Mouse (Mus musculus) lung, adult 2 months (tissue): Measurements from ENCODE around the gene Greb1. TPM values are rescaled to one million over a fixed set of nuclear protein-coding genes. Genes with fewer than 3 reads are reported as not detected.

Experiments
- DNase-seq: peaks from one replicate; pipeline ENCODE4 v3.0.0; 2022
- H3K4me1 ChIP-seq: fragments of 200-500 bp; 2 replicates; pipeline ENCODE4 v1.6.1; 2011; ENCODE audit warnings: low read length; ENCODE audit not compliant: control insufficient read depth, insufficient read depth
- H3K4me3 ChIP-seq: fragments of 200-500 bp; replicated peaks from 2 replicates; pipeline ENCODE3; 2011; ENCODE audit warnings: low read depth, mild to moderate bottlenecking, control low read depth, low read length; ENCODE audit errors: extremely low read depth
- CTCF ChIP-seq: fragments of 200-500 bp; IDR thresholded peaks from 2 replicates; pipeline ENCODE4 v1.5.1; 2011; ENCODE audit warnings: mild to moderate bottlenecking, low read length, control low read depth; ENCODE audit not compliant: insufficient read depth
- POLR2A ChIP-seq: fragments of 200-500 bp; IDR thresholded peaks from 2 replicates; pipeline ENCODE4 v1.6.1; 2011; ENCODE audit warnings: low read depth, mild to moderate bottlenecking, control low read depth, low read length, borderline replicate concordance; ENCODE audit errors: extremely low read depth
- WGBS: fragments of 180-500 bp; shearing (Covaris S2); methylation state at CpG from one replicate; pipeline ENCODE4 v1.1.7; 2018; 5-methylcytosine and 5-hydroxymethylcytosine counted together
- polyA plus RNA-seq: library from polyadenylated mRNA; depleted of rRNA; stranded (reverse); fragments of >200 nt; gene quantifications from 2 replicates; pipeline ENCODE4 v1.2.3, GENCODE M21; 2012

Gene Greb1
- polyA plus RNA-seq, 1 experiment = 0.64 TPM

GRCm38 (mm10) chr12:16669176-16669575 lies 131.5 kb downstream of the Greb1 start:
- TF ChIP-seq POLR2A (no peak), CTCF (no peak)
- 73% methylated on average over 3 of the region's 3 CpGs for WGBS
- Histone ChIP-seq H3K4me1 (no peaks in the 10 kb centered on the region), H3K4me3 (no peak overlapping the region)
- no peak for DNase-seq

- DNase-seq = no peak
- no peak for TF ChIP-seq POLR2A
- TF ChIP-seq CTCF = no peak
- Histone ChIP-seq H3K4me1 (no peaks in the 10 kb centered on the region), H3K4me3 (no peak overlapping the region)
- 27% methylated on average over 2 of the region's 2 CpGs for WGBS
These were observed 135.7 kb downstream of the Greb1 start for GRCm38 (mm10) chr12:16665022-16665421.

GRCm38 (mm10) chr12:16662955-16663585 lies 137.6 kb downstream of the Greb1 start:
- WGBS = 56% methylated on average over 6 of the region's 6 CpGs

GRCm38 (mm10) chr12:16661936-16662335 lies 138.8 kb downstream of the Greb1 start:
- no peak for TF ChIP-seq POLR2A
- TF ChIP-seq CTCF = no peak
- 74% methylated on average over 2 of the region's 2 CpGs for WGBS
- no peaks in the 10 kb centered on the region for H3K4me1 ChIP-seq
- no peak overlapping the region for H3K4me3 ChIP-seq
- no peak for DNase-seq

More at GRCm38 (mm10) chr12:16662955-16663585, 137.6 kb downstream of the Greb1 start:
- DNase-seq = no peak
- H3K4me3 ChIP-seq = no peak overlapping the region
- H3K4me1 ChIP-seq = no peaks in the 10 kb centered on the region
- TF ChIP-seq POLR2A = no peak
- no peak for TF ChIP-seq CTCF

- Histone ChIP-seq H3K4me3 (no peak overlapping the region), H3K4me1 (no peaks in the 10 kb centered on the region)
- 66% methylated on average over 10 of the region's 10 CpGs for WGBS
- TF ChIP-seq POLR2A = no peak
- DNase-seq = no peak
These were observed 139.2 kb downstream of the Greb1 start for GRCm38 (mm10) chr12:16661459-16661858.

GRCm38 (mm10) chr12:16656906-16657875 lies 143.5 kb downstream of the Greb1 start:
- Histone ChIP-seq H3K4me3 (no peak overlapping the region), H3K4me1 (peaks cover 3% of the 10 kb centered on the region; the same call in 1 of the 2 replicates)
- TF ChIP-seq POLR2A = no peak
- no peak for TF ChIP-seq CTCF
- 67% methylated on average over 5 of the region's 5 CpGs for WGBS
- no peak for DNase-seq

GRCm38 (mm10) chr12:16655604-16656003 lies 145.1 kb downstream of the Greb1 start:
- Histone ChIP-seq H3K4me3 (no peak overlapping the region), H3K4me1 (peaks cover 3% of the 10 kb centered on the region; the same call in 1 of the 2 replicates)
- WGBS = 72% methylated on average over 4 of the region's 4 CpGs
- TF ChIP-seq POLR2A = no peak
- TF ChIP-seq CTCF = no peak
- no peak for DNase-seq

GRCm38 (mm10) chr12:16653332-16654093 lies 147.2 kb downstream of the Greb1 start, which contains the start of gene Ntsr2:
Gene Ntsr2 (plus strand): TSS chr12:16653382.
- TF ChIP-seq CTCF (no peak), POLR2A (no peak)
- 7% methylated on average over 58 of the region's 58 CpGs for WGBS
- H3K4me3 ChIP-seq = no peak within 1 kb of the TSS
- DNase-seq = peak; percentile 66
- H3K4me1 ChIP-seq = peaks cover 3% of the 10 kb centered on the region; the same call in 1 of the 2 replicates

- WGBS = 67% methylated on average over 6 of the region's 6 CpGs
- TF ChIP-seq CTCF (no peak), POLR2A (no peak)
- no peak overlapping the region for H3K4me3 ChIP-seq
- DNase-seq = no peak
- H3K4me1 ChIP-seq = peaks cover 3% of the 10 kb centered on the region; the same call in 1 of the 2 replicates
These were observed 150.9 kb downstream of the Greb1 start for GRCm38 (mm10) chr12:16649819-16650218.
